Comparison of ENCODE assay signal across 8 mouse cellular contexts in genomic region chr8:111941101-111941454, GRCm38 (mm10). TPM values are rescaled to one million over a fixed set of nuclear protein-coding genes. Genes with fewer than 3 reads are reported as not detected.
DNase-seq lines count a peak whose midpoint lies in the region; ATAC-seq and TF ChIP-seq lines count a peak whose summit lies in the region.

No protein-coding gene starts in this region.

- TF ChIP-seq POLR2A in cerebellum, adult 2 months (IDR thresholded peaks at IDR 0.05; ENCODE audit: borderline replicate concordance, insufficient read depth, low read length) = no peak
- no peak for TF ChIP-seq POLR2A in liver, adult 2 months (IDR thresholded peaks at IDR 0.05; ENCODE audit: extremely low read depth, insufficient read depth, low read length)

- peak overlapping the region; percentile 99 for H3K4me2 ChIP-seq in midbrain, embryonic 15.5 days

- H3K36me3 ChIP-seq in liver, adult 2 months (ENCODE audit: control insufficient read depth, insufficient read depth, low read length) = peaks cover 21% of the 10 kb centered on the region
- peaks cover 20% of the 10 kb centered on the region for H3K36me3 ChIP-seq in midbrain, embryonic 15.5 days (replicated peaks)

- peak overlapping the region; percentile 67; the same call in 1 of the 2 replicates for H3K27ac ChIP-seq in cerebellum, adult 2 months (ENCODE audit: insufficient read depth, low read length)
- peak overlapping the region; percentile 71 for H3K27ac ChIP-seq in liver, adult 2 months (replicated peaks; ENCODE audit: insufficient read depth, low read depth, low read length)
- H3K27ac ChIP-seq in midbrain, embryonic 15.5 days = peak overlapping the region; percentile 76

- peaks cover 8% of the 10 kb centered on the region for H3K4me1 ChIP-seq in cerebellum, adult 2 months (ENCODE audit: control insufficient read depth, insufficient read depth, low read length)
- H3K4me1 ChIP-seq in liver, adult 2 months (ENCODE audit: control insufficient read depth, insufficient read depth, low read length) = peaks cover 10% of the 10 kb centered on the region
- peaks cover 22% of the 10 kb centered on the region for H3K4me1 ChIP-seq in midbrain, embryonic 15.5 days

- H3K79me2 ChIP-seq in liver, adult 2 months (ENCODE audit: control insufficient read depth, insufficient read depth, low read length) = peaks cover 12% of the 10 kb centered on the region

- peak overlapping the region; percentile 92 for H3K9ac ChIP-seq in liver, adult 2 months (ENCODE audit: low read depth, low read length)
- peak overlapping the region; percentile 77 for H3K9ac ChIP-seq in midbrain, embryonic 15.5 days

- peak; percentile 29 for ATAC-seq in midbrain, embryonic 15.5 days (replicated peaks)

- WGBS in cerebellum, adult 2 months = 1% methylated on average over 23 of the region's 23 CpGs
- under 1% methylated on average over 23 of the region's 23 CpGs for WGBS in liver, adult 2 months
- under 1% methylated on average over 21 of the region's 23 CpGs for WGBS in midbrain, embryonic 15.5 days

- H3K9me3 ChIP-seq in midbrain, embryonic 15.5 days = no peaks in the 10 kb centered on the region

- peak overlapping the region; percentile 89 for H3K4me3 ChIP-seq in cerebellum, adult 2 months (replicated peaks; ENCODE audit: insufficient read depth, low read depth, low read length)
- peak overlapping the region; percentile 95 for H3K4me3 ChIP-seq in liver, adult 2 months (ENCODE audit: insufficient read depth, low read depth, low read length)
- H3K4me3 ChIP-seq in midbrain, embryonic 15.5 days = peak overlapping the region; percentile 89

- TF ChIP-seq CTCF in cerebellum, adult 2 months (IDR thresholded peaks at IDR 0.05; ENCODE audit: borderline replicate concordance, insufficient read depth, low read depth, low read length) = no peak
- TF ChIP-seq CTCF in liver, adult 2 months (IDR thresholded peaks at IDR 0.05; ENCODE audit: low read depth, low read length) = no peak

- H3K27me3 ChIP-seq in cerebellum, adult 2 months (ENCODE audit: control insufficient read depth, insufficient read depth, low read length) = no peaks in the 10 kb centered on the region
- no peaks in the 10 kb centered on the region for H3K27me3 ChIP-seq in liver, adult 2 months (ENCODE audit: control insufficient read depth, insufficient read depth, low read length)
- H3K27me3 ChIP-seq in midbrain, embryonic 15.5 days (replicated peaks) = no peaks in the 10 kb centered on the region

- peak; percentile 27 to 41 for DNase-seq in left cerebral cortex, adult 8-10 months (ENCODE audit: low spot score in 2 of 2)
- no peak for DNase-seq in left cerebral cortex, adult 11 months (ENCODE audit: low spot score)
- DNase-seq in cerebellum, adult 2 months = peak in 1 of 2 experiments; percentile 61
- peak; percentile 59 for DNase-seq in gastrocnemius, postnatal 10 days
- DNase-seq in induced T-regulatory cell, adult 2 months (ENCODE audit: low read depth) = peak; percentile 76
- DNase-seq in liver, adult 2 months (ENCODE audit: extremely low read depth, low read depth, low spot score) = peak; percentile 41
- peak; percentile 41 to 49 for DNase-seq in spleen, postnatal 36 days (ENCODE audit: low spot score in 2 of 2)

RNA-seq across cellular contexts. Expression of gene Gabarapl2, which starts 0.6 kb away (rescaled TPM):
- total RNA-seq in left cerebral cortex, adult 8-10 months (2022) = 100 to 1,000 TPM; 211 to 236 (median 227) TPM
- polyA plus RNA-seq in cerebellum, adult 2 months (2012; rRNA removed) = 373 and 404 TPM in 2 replicates
- 10 to 100 TPM; 74.8 to 81.4 TPM for total RNA-seq in gastrocnemius, postnatal 10 days (2021)
- total RNA-seq in liver, adult 2 months (2014; rRNA removed) = 39.5 and 42.6 TPM in 2 replicates
- 24.1 and 26.8 TPM in 2 replicates for polyA plus RNA-seq in liver, adult 2 months (2012; rRNA removed)
- polyA plus RNA-seq in midbrain, embryonic 15.5 days (2015; fragmentation: Nextera tagmentation; extraction: Ambion mirVana) = 430 and 438 TPM in 2 replicates

RNA-seq across cellular contexts. Expression of gene Tmem231, which starts 7.4 kb away (rescaled TPM):
- 10 to 100 TPM; 11.6 to 13.2 (median 12.5) TPM for total RNA-seq in left cerebral cortex, adult 8-10 months (2022)
- 15.1 and 15.8 TPM in 2 replicates for polyA plus RNA-seq in cerebellum, adult 2 months (2012; rRNA removed)
- 1 to 10 TPM; 1.6 to 1.9 TPM for total RNA-seq in gastrocnemius, postnatal 10 days (2021)
- total RNA-seq in liver, adult 2 months (2014; rRNA removed) = 0.09 and 0.20 TPM in 2 replicates
- 0.17 and 0.24 TPM in 2 replicates for polyA plus RNA-seq in liver, adult 2 months (2012; rRNA removed)
- 20.4 and 20.5 TPM in 2 replicates for polyA plus RNA-seq in midbrain, embryonic 15.5 days (2015; fragmentation: Nextera tagmentation; extraction: Ambion mirVana)

RNA-seq across cellular contexts. Expression of gene Chst5, which starts 30.8 kb away (rescaled TPM):
- total RNA-seq in left cerebral cortex, adult 8-10 months (2022) = under 1 TPM; 0.30 to 0.80 (median 0.53) TPM
- polyA plus RNA-seq in cerebellum, adult 2 months (2012; rRNA removed) = 2.1 and 3.1 TPM in 2 replicates
- 1 to 10 TPM; 2.8 to 3.3 TPM for total RNA-seq in gastrocnemius, postnatal 10 days (2021)
- not detected in 2 replicates for total RNA-seq in liver, adult 2 months (2014; rRNA removed)
- not detected in 2 replicates for polyA plus RNA-seq in liver, adult 2 months (2012; rRNA removed)
- polyA plus RNA-seq in midbrain, embryonic 15.5 days (2015; fragmentation: Nextera tagmentation; extraction: Ambion mirVana) = 4.0 and 4.6 TPM in 2 replicates

RNA-seq across cellular contexts. Expression of gene Adat1, which starts 51.0 kb away (rescaled TPM):
- total RNA-seq in left cerebral cortex, adult 8-10 months (2022) = 1 to 10 TPM; 5.3 to 8.0 (median 5.9) TPM
- polyA plus RNA-seq in cerebellum, adult 2 months (2012; rRNA removed) = 9.4 and 10.2 TPM in 2 replicates
- total RNA-seq in gastrocnemius, postnatal 10 days (2021) = 1 to 10 TPM; 1.4 to 2.1 TPM
- total RNA-seq in liver, adult 2 months (2014; rRNA removed) = 2.8 TPM in 2 replicates
- 2.1 and 2.7 TPM in 2 replicates for polyA plus RNA-seq in liver, adult 2 months (2012; rRNA removed)
- polyA plus RNA-seq in midbrain, embryonic 15.5 days (2015; fragmentation: Nextera tagmentation; extraction: Ambion mirVana) = 8.7 and 8.9 TPM in 2 replicates

Comparison
In these comparisons a context has a peak if more than half of its experiments do, and no peak if none do; other contexts are left out.
1. RNA of gene Tmem231, which starts 7.4 kb away (total RNA-seq): 11.6 to 13.2 TPM in left cerebral cortex, adult 8-10 months; 1.6 to 1.9 TPM in gastrocnemius, postnatal 10 days and 0.09 to 0.20 TPM in liver, adult 2 months; every median in the first group is over 4 times any median in the second.
2. Peak in every context shown above with its lines, with median percentiles within 50 percentile points of each other: H3K27ac ChIP-seq and H3K4me3 ChIP-seq.